Mouse (Mus musculus) right cerebral cortex, adult 18-20 months (tissue): ENCODE results near the gene Ebf4.

Experiments
- DNase-seq: peaks from one replicate; pipeline ENCODE4 v3.0.0; 2022; ENCODE audit warnings: mixed read lengths

Ebf4 gene

DNA sequence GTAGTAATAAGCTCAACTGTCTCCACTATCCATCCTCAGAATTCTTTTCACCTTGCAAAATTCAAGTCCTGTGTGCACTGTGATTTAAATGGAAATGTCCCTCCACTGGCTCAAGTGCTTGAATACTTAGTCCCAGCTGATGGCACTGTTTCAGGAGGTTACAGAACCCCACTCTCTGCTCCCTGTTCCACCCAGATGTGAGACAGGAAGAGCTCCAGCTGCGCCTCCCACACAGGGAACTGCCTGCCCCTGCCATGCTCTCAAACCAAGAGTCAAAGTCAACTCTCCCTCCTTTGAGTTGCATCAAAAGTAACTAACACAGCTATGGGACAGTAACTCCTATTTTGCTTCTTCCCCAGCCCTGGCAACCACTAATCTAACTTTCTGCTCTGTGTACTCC, 91.2 kb downstream of the Ebf4 start:
- DNase-seq: no peak

- DNase-seq: no peak
Measured at GRCm38 (mm10) chr2:130388796-130389195, 93.8 kb downstream of the Ebf4 start.

DNA sequence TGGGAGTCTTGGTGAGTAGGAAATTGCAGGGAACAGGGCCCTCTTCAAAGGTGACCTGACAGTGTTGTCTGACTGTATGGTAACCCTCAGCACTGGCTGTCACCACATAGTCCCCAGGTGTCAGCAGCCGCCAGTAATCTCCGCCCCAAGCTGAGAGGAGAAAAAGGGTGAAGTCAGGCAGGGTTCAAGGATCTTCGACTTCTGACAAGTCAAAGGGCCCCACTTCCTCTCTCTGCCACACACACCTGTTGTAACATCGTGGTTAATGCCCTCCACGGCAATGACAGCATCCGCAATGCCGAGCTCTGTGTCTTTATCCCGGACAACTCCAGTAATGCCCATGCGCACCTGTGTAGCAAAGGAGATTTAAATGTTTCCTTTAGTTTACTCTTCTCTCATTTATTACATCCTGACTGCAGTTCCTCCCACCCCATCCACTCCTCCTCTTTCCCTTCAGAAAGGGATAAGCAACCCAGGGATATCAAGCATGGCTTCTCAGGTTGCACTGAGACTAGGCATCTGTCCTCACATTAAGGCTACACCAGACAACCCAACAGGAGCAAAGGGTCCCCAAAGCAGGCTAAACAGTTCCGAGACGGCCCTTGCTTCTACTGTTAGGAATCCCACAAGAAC, 96.1 kb downstream of the Ebf4 start:
- DNase-seq: no peak

- no peak for DNase-seq
Measured at GRCm38 (mm10) chr2:130392836-130393235, 97.9 kb downstream of the Ebf4 start.

DNA sequence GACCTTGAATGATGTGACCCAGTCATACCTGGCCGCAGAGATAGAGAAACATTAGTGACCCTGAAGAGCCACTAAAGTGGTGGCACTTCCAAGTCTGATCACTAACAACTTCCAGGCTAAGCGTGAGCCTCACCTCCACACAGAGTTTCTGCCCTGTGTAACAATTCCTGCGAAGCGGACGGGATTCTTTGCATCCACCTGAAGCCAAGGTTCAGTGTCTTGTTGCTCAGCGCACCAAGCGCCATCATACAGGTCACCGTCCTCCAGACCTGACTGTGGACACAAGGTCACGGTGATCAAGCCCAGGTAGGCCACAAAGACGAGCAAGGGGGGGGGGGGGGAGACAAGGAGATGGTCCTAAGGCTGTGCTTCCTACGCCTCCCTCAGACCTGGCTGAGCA, 100.7 kb downstream of the Ebf4 start:
- no peak for DNase-seq

- DNase-seq: no peak
Measured at GRCm38 (mm10) chr2:130397186-130397985, 102.4 kb downstream of the Ebf4 start, which contains the start of gene Cpxm1. TSS of gene Cpxm1 (minus strand) at chr2:130397574.

- DNase-seq: peak; percentile 31
Measured at GRCm38 (mm10) chr2:130398091-130398490, 103.1 kb downstream of the Ebf4 start.

GRCm38 (mm10) chr2:130400046-130400445, 105.1 kb downstream of the Ebf4 start:
- DNase-seq: no peak

GRCm38 (mm10) chr2:130401891-130402290, 106.9 kb downstream of the Ebf4 start:
- DNase-seq: no peak

- DNase-seq: no peak
Measured at GRCm38 (mm10) chr2:130404939-130405338, 110.0 kb downstream of the Ebf4 start, which contains the start of the genes Gm28372 and 1700020A23Rik. TSS of gene Gm28372 (plus strand) at chr2:130405239. TSS of gene 1700020A23Rik (plus strand) at chr2:130405259.

DNA sequence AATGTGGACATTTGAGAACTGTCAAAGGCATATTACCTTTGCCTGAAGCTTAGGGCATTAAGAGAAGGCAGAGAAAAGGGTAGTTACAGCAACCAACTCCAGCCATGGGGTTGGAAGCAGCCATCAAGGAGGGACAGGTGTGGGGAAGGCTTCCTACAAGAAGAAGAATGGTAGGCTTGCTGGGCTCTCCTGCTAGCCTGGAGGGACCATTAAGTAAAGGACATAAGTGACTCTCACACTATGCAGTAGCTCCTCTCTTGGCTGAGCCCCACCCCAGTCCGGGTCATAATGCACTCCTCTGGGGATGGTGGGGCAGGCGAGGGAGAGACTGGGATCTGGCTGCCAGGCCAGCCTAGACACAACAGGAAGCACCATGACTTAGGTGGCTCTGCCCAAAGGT, 111.2 kb downstream of the Ebf4 start, which contains the start of gene Tmem239:
Tmem239 (plus strand) TSS at position 301 of the 400 bp plus-strand sequence.
- DNase-seq: no peak

GRCm38 (mm10) chr2:130408194-130408593, 113.2 kb downstream of the Ebf4 start:
- DNase-seq: no peak

DNA sequence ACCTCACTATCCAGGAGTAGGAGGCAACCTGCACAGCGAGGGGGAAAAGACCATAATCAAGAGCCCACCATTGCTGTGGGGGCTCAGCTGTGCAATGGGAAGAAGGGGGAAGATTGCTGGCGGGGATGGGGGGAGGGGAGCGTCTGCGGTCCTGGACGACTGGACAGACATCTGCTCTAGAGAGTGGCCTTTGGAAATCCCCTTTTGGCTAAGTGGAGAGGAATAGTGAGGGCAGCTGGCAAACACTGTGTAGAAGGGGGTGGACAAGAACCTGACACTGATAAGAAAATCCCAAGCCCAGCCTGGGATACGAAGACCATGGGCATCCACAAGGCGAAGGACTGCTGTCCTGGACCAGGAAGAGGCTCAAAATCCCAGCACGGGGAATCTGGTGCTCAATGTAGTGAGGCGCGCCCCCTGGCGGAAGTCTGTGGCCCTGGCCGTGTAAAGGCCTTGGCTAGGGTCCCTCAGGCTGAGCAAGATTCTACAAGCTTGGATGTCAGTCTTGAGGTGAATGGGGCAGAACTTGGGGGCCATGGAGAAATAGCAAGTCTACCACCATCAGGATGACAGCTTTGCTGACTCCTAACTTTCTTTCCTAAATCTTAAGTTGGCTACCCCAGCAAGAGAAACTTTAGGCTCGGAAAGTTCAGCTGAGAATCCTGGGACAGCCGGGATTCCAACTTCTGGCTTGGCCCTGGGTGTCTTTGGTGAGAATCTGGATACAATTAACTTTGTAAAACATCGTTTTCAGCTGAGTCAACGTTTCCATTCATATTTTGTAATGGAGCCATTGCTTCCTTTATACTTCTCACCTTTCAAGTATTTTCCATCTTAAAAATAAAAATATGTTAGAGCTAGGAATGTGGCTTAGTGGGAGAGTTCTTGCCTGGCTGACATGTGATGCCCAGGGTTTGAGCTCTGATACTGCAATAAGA, 116.9 kb downstream of the Ebf4 start:
- DNase-seq: peak; percentile 70

GRCm38 (mm10) chr2:130412775-130413174, 117.8 kb downstream of the Ebf4 start:
- no peak for DNase-seq

DNA sequence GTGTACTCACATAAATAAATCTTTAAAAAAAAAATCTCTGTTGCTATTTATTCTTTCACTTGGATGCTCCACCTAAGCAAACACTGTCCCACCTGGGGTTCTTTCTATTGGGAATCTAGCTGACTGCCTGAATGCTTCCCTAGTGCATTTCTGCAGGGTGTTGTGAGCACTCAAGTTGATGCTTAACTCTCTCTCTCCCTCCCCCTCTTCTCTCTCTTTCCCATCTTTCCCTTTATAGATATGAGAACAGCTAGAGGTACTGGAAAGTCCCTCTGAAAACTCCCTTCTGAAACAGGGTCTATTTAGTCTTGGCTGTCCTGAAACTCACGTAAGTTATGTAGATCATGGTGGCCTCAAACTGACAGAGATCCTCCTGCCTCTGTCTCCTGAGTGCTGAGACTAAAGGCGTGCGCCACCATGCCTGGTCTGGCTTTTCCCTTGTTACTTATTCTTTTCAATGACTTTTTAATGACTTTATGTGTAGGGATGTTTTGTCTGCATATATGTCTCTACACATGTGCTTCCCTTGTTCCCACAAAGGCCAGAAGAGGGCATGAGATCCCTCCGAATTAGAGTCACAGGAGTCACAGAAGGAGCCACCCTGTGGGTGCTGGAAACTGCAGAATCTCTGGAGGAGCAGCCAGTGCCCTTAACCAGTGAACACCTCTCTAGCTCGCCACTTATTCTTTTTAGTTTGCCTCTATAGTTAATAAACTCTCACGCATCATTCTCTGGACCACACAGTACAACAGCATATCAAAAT, 119.3 kb downstream of the Ebf4 start:
- DNase-seq: no peak
